ENCODE assay signal across 8 mouse cellular contexts in the genomic region with DNA sequence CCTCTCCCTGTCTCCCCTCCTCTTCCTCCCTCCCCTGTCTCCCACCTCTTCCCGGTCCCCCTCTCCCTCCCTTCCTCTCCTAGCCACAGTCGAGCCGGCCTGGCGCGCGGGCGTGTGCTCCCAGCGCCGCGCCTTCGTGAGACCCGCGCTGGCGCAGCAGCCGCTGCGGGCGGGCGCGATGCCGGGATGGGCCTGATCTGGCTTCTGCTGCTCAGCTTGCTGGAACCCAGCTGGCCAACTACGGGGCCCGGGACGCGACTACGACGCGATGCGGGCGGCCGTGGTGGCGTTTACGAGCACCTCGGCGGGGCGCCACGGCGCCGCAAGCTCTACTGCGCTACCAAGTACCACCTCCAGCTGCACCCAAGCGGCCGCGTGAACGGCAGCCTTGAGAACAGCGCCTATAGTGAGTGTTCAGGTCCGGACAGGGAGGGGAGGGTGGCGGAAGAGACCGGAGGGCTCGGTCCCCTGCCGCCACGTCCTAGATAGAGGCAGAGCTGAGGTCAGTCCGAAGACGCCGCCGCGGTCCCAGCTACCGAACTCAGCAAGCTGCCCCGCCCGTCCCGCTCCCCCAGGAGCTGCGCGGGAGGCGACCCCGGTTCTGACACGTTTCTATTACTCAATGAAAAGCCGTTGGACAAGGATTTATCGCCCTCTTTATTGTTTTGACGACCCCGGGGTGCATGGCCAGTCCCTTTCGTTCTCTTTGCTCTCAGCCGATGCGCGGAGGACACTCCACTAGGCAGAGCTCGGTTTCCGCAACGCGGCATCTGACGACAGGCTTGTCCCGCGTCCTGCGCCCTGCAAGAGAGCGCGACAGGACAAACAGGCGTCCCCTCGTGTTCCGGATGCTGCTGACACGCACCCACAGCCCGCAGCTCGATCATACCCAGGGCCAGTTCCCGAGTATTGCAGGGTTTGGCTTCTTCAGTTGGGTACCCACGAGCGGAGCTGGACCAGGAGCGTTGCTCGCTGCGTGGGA. TPM values are rescaled to one million over a fixed set of nuclear protein-coding genes. Genes with fewer than 3 reads are reported as not detected.
DNase-seq lines count a peak whose midpoint lies in the region; ATAC-seq lines count a peak whose summit lies in the region.

No protein-coding gene starts in this region.

- peak overlapping the region; percentile 43 for H3K4me3 ChIP-seq in kidney, embryonic 15.5 days (replicated peaks)
- peak overlapping the region; percentile 38 for H3K4me3 ChIP-seq in forebrain, embryonic 13.5 days
- peak overlapping the region; percentile 24 for H3K4me3 ChIP-seq in liver, embryonic 12.5 days

- WGBS in kidney, embryonic 15.5 days, result under 1% methylated on average over 94 of the region's 94 CpGs
- WGBS in forebrain, embryonic 13.5 days, result under 1% methylated on average over 92 of the region's 94 CpGs
- WGBS in liver, embryonic 12.5 days (ENCODE audit: insufficient replicate concordance), result 1% methylated on average over 94 of the region's 94 CpGs

- H3K27me3 ChIP-seq in kidney, embryonic 15.5 days, result peaks cover 93% of the 10 kb centered on the region
- H3K27me3 ChIP-seq in forebrain, embryonic 13.5 days, result peaks cover 89% of the 10 kb centered on the region
- peaks cover 99% of the 10 kb centered on the region for H3K27me3 ChIP-seq in liver, embryonic 12.5 days (replicated peaks)

- H3K27ac ChIP-seq in kidney, embryonic 15.5 days, result no peak overlapping the region
- H3K27ac ChIP-seq in forebrain, embryonic 13.5 days, result no peak overlapping the region
- no peak overlapping the region for H3K27ac ChIP-seq in liver, embryonic 12.5 days

- peak overlapping the region; percentile 62 for H3K4me2 ChIP-seq in kidney, embryonic 15.5 days
- peak overlapping the region; percentile 66 for H3K4me2 ChIP-seq in forebrain, embryonic 13.5 days
- peak overlapping the region; percentile 59 for H3K4me2 ChIP-seq in liver, embryonic 12.5 days

- H3K36me3 ChIP-seq in kidney, embryonic 15.5 days, result no peaks in the 10 kb centered on the region
- no peaks in the 10 kb centered on the region for H3K36me3 ChIP-seq in forebrain, embryonic 13.5 days (ENCODE audit: poor library complexity, severe bottlenecking)
- H3K36me3 ChIP-seq in liver, embryonic 12.5 days, result no peaks in the 10 kb centered on the region

- no peaks in the 10 kb centered on the region for H3K9me3 ChIP-seq in kidney, embryonic 15.5 days (replicated peaks)
- no peaks in the 10 kb centered on the region for H3K9me3 ChIP-seq in forebrain, embryonic 13.5 days (replicated peaks)
- no peaks in the 10 kb centered on the region for H3K9me3 ChIP-seq in liver, embryonic 12.5 days (replicated peaks)

- H3K9ac ChIP-seq in kidney, embryonic 15.5 days, result no peak overlapping the region
- H3K9ac ChIP-seq in forebrain, embryonic 13.5 days, result peak overlapping the region; percentile 47
- H3K9ac ChIP-seq in liver, embryonic 12.5 days, result no peak overlapping the region

- peak; percentile 44; the same call in 1 of the 2 replicates for ATAC-seq in kidney, embryonic 15.5 days (replicated peaks; ENCODE audit: low FRiP score)
- ATAC-seq in forebrain, embryonic 13.5 days, result peak; percentile 70
- ATAC-seq in liver, embryonic 12.5 days, result no peak

- H3K4me1 ChIP-seq in kidney, embryonic 15.5 days, result peaks cover 21% of the 10 kb centered on the region
- peaks cover 23% of the 10 kb centered on the region for H3K4me1 ChIP-seq in forebrain, embryonic 13.5 days
- peaks cover 14% of the 10 kb centered on the region for H3K4me1 ChIP-seq in liver, embryonic 12.5 days

- no peak for DNase-seq in kidney, adult 8-10 months
- peak; percentile 87 for DNase-seq in ZHBTc4 (ENCODE audit: low read depth, low spot score)
- peak; percentile 29 for DNase-seq in right cerebral cortex, postnatal 14 days
- no peak for DNase-seq in ovary, postnatal 10 days (ENCODE audit: low spot score)
- no peak for DNase-seq in cerebellum, adult 9-10 months

RNA-seq across cellular contexts. Expression of a gene that starts 0.9 kb away (rescaled TPM):
- polyA plus RNA-seq in kidney, embryonic 15.5 days (2015; fragmentation: Nextera tagmentation; extraction: Ambion mirVana), result 0.36 and 0.53 TPM in 2 replicates
- 2.0 and 2.3 TPM in 2 replicates for polyA plus RNA-seq in forebrain, embryonic 13.5 days (2015; fragmentation: Nextera tagmentation; extraction: Ambion mirVana)
- 0.20 and 0.47 TPM in 2 replicates for polyA plus RNA-seq in liver, embryonic 12.5 days (2016; fragmentation: Nextera tagmentation; extraction: Ambion mirVana)

RNA-seq across cellular contexts. Expression of a gene that starts 8.4 kb away (rescaled TPM):
- 0.14 TPM in 1 of 2 replicates, not detected in the other for polyA plus RNA-seq in kidney, embryonic 15.5 days (2015; fragmentation: Nextera tagmentation; extraction: Ambion mirVana)
- not detected in 2 replicates for polyA plus RNA-seq in forebrain, embryonic 13.5 days (2015; fragmentation: Nextera tagmentation; extraction: Ambion mirVana)
- polyA plus RNA-seq in liver, embryonic 12.5 days (2016; fragmentation: Nextera tagmentation; extraction: Ambion mirVana), result not detected in 2 replicates

RNA-seq across cellular contexts. Expression of a gene that starts 57.5 kb away (rescaled TPM):
- 2.3 and 2.4 TPM in 2 replicates for polyA plus RNA-seq in kidney, embryonic 15.5 days (2015; fragmentation: Nextera tagmentation; extraction: Ambion mirVana)
- polyA plus RNA-seq in forebrain, embryonic 13.5 days (2015; fragmentation: Nextera tagmentation; extraction: Ambion mirVana), result 48.2 and 63.2 TPM in 2 replicates
- polyA plus RNA-seq in liver, embryonic 12.5 days (2016; fragmentation: Nextera tagmentation; extraction: Ambion mirVana), result not detected in 2 replicates

Comparison
In these comparisons a context has a peak if more than half of its experiments do, and no peak if none do; other contexts are left out.
1. DNase-seq: peak in ZHBTc4 (single experiment) and right cerebral cortex, postnatal 14 days (single experiment); none in kidney, adult 8-10 months (0 of 2), ovary, postnatal 10 days (single experiment) and cerebellum, adult 9-10 months (single experiment).
2. RNA of a gene that starts 57.5 kb away (polyA plus RNA-seq): 48.2 to 63.2 TPM in forebrain, embryonic 13.5 days; 2.3 to 2.4 TPM in kidney, embryonic 15.5 days and not detected in liver, embryonic 12.5 days; every median in the first group is over 10 times any median in the second.
3. Peak in every context shown above with its lines, with median percentiles within 50 percentile points of each other: H3K4me2 ChIP-seq and H3K4me3 ChIP-seq.